Mouse (Mus musculus) hindbrain, postnatal 0 days (tissue): ENCODE measurements around the gene Xylt1. TPM values are rescaled to one million over a fixed set of nuclear protein-coding genes. Genes with fewer than 3 reads are reported as not detected.

Source experiments
- ATAC-seq: fragments of 200-750 bp; cut with Nextera tagmentation; 2 replicates; pipeline ENCODE4 v1.8.0; 2017; ENCODE audit warnings: mild to moderate bottlenecking, moderate TSS enrichment, moderate library complexity
- DNase-seq: peaks from one replicate; pipeline ENCODE4 v3.0.0-alpha.2; 2015; ENCODE audit warnings: low spot score
- H3K27ac ChIP-seq: fragments of 300-500 bp; sonication (generic); 2 replicates; pipeline ENCODE4 v1.5.1; 2014; ENCODE audit warnings: mild to moderate bottlenecking
- H3K27me3 ChIP-seq: fragments of 300-500 bp; sonication (generic); 2 replicates; pipeline ENCODE4 v1.6.1; 2014; ENCODE audit warnings: low read length, mixed read lengths; ENCODE audit not compliant: insufficient read depth
- H3K36me3 ChIP-seq: fragments of 300-500 bp; sonication (generic); 2 replicates; pipeline ENCODE4 v1.6.1; 2014; ENCODE audit warnings: low read length, mixed read lengths; ENCODE audit not compliant: insufficient read depth
- H3K4me1 ChIP-seq: fragments of 300-500 bp; sonication (generic); 2 replicates; pipeline ENCODE4 v1.6.1; 2014; ENCODE audit warnings: antibody characterized with exemption, low read length, mixed read lengths; ENCODE audit not compliant: insufficient read depth
- H3K4me2 ChIP-seq: fragments of 300-500 bp; sonication (generic); 2 replicates; pipeline ENCODE4 v1.6.1; 2014; ENCODE audit warnings: low read depth, mild to moderate bottlenecking, low read length, moderate library complexity, mixed read lengths
- H3K4me3 ChIP-seq: fragments of 300-500 bp; sonication (generic); 2 replicates; pipeline ENCODE4 v1.5.1; 2014; ENCODE audit warnings: low read length
- H3K9ac ChIP-seq: fragments of 300-500 bp; sonication (generic); replicated peaks from 2 replicates; pipeline ENCODE4 v1.6.1; 2014; ENCODE audit warnings: mild to moderate bottlenecking, low read length, moderate library complexity, mixed read lengths
- H3K9me3 ChIP-seq: fragments of 300-500 bp; sonication (generic); 2 replicates; pipeline ENCODE4 v1.6.1; 2016; ENCODE audit warnings: low read length, mixed read lengths
- CTCF ChIP-seq: IDR thresholded peaks from 2 replicates; pipeline ENCODE4 v1.5.1; 2016; ENCODE audit warnings: antibody characterized with exemption, control low read depth, low read depth
- WGBS: fragments of 180-500 bp; shearing (Covaris S2); extraction: QIAGEN DNeasy Blood & Tissue Kit; methylation state at CpG from one replicate; pipeline ENCODE4 v1.1.7; 2014; 5-methylcytosine and 5-hydroxymethylcytosine counted together
- polyA plus RNA-seq: library from polyadenylated mRNA; unstranded; fragments of >200 nt; fragmentation: Nextera tagmentation; extraction: Ambion mirVana; gene quantifications from 2 replicates; pipeline ENCODE4 v1.2.1, GENCODE M21; 2015
- total RNA-seq: library from RNA; depleted of rRNA; stranded (reverse); fragments of >200 nt; gene quantifications from 2 replicates; pipeline ENCODE4 v1.2.3, GENCODE M21; 2014

The Xylt1 gene
- total and polyA plus RNA-seq, 2 experiments from 2014 or later: 3.0 to 16.6 TPM

GRCm38 (mm10) chr7:117697681-117698080, 316.9 kb downstream of the Xylt1 start:
- Histone ChIP-seq H3K4me1 (0 out of 2 replicates have a peak, but pooled peaks cover 5% of the 10 kb centered on the region), H3K4me3 (no peak overlapping the region), H3K36me3 (no peaks in the 10 kb centered on the region), H3K27ac (no peak overlapping the region), H3K4me2 (no peak overlapping the region), H3K9ac (no peak overlapping the region), H3K9me3 (no peaks in the 10 kb centered on the region), H3K27me3 (no peaks in the 10 kb centered on the region)
- TF ChIP-seq CTCF: no peak
- 96% methylated on average over 4 of the region's 4 CpGs for WGBS
- no peak for DNase-seq
- no peak for ATAC-seq

- no peak for TF ChIP-seq CTCF
- DNase-seq: no peak
- no peaks in the 10 kb centered on the region for H3K36me3 ChIP-seq
- no peak overlapping the region for H3K4me2 ChIP-seq
- ATAC-seq: no peak
- no peak overlapping the region for H3K4me3 ChIP-seq
- H3K4me1 ChIP-seq: 0 out of 2 replicates have a peak, but pooled peaks cover 5% of the 10 kb centered on the region
- no peaks in the 10 kb centered on the region for H3K9me3 ChIP-seq
- H3K27me3 ChIP-seq: no peaks in the 10 kb centered on the region
- H3K9ac ChIP-seq: no peak overlapping the region
- 97% methylated on average over 1 of the region's 1 CpGs for WGBS
- H3K27ac ChIP-seq: no peak overlapping the region
These were observed 317.9 kb downstream of the Xylt1 start for GRCm38 (mm10) chr7:117698551-117699114.

GRCm38 (mm10) chr7:117699343-117699985, 318.7 kb downstream of the Xylt1 start:
- Histone ChIP-seq H3K9me3 (no peaks in the 10 kb centered on the region), H3K4me2 (0 out of 2 replicates have a peak overlapping the region, but pooled peaks have one; percentile 4), H3K36me3 (no peaks in the 10 kb centered on the region), H3K27me3 (no peaks in the 10 kb centered on the region), H3K4me3 (no peak overlapping the region), H3K9ac (no peak overlapping the region), H3K4me1 (0 out of 2 replicates have a peak, but pooled peaks cover 5% of the 10 kb centered on the region), H3K27ac (peak overlapping the region; percentile 11; the same call in 1 of the 2 replicates)
- peak; percentile 79 for DNase-seq
- WGBS: 33% methylated on average over 4 of the region's 4 CpGs
- ATAC-seq: peak; percentile 78
- TF ChIP-seq CTCF: no peak

GRCm38 (mm10) chr7:117700066-117700465, 319.3 kb downstream of the Xylt1 start:
- Histone ChIP-seq H3K4me1 (0 out of 2 replicates have a peak, but pooled peaks cover 5% of the 10 kb centered on the region), H3K9ac (no peak overlapping the region), H3K36me3 (no peaks in the 10 kb centered on the region), H3K4me2 (0 out of 2 replicates have a peak overlapping the region, but pooled peaks have one; percentile 4), H3K27ac (peak overlapping the region; percentile 41; the same call in 1 of the 2 replicates), H3K9me3 (no peaks in the 10 kb centered on the region), H3K27me3 (no peaks in the 10 kb centered on the region), H3K4me3 (no peak overlapping the region)
- ATAC-seq (peak; percentile 45), DNase-seq (no peak)
- no peak for TF ChIP-seq CTCF
- WGBS: 29% methylated on average over 6 of the region's 6 CpGs

GRCm38 (mm10) chr7:117709901-117710607, 329.3 kb downstream of the Xylt1 start:
- Histone ChIP-seq H3K4me3 (no peak overlapping the region), H3K27me3 (no peaks in the 10 kb centered on the region), H3K36me3 (no peaks in the 10 kb centered on the region), H3K27ac (no peak overlapping the region), H3K4me2 (no peak overlapping the region), H3K9me3 (no peaks in the 10 kb centered on the region), H3K9ac (no peak overlapping the region), H3K4me1 (no peaks in the 10 kb centered on the region)
- WGBS: 57% methylated on average over 10 of the region's 10 CpGs
- ATAC-seq (no peak), DNase-seq (peak; percentile 33)
- peak; percentile 52 for TF ChIP-seq CTCF

GRCm38 (mm10) chr7:117716876-117717408, 336.2 kb downstream of the Xylt1 start:
- DNase-seq (no peak), ATAC-seq (no peak)
- no peaks in the 10 kb centered on the region for H3K27me3 ChIP-seq
- H3K4me2 ChIP-seq: no peak overlapping the region
- TF ChIP-seq CTCF: no peak
- H3K36me3 ChIP-seq: no peaks in the 10 kb centered on the region
- H3K4me1 ChIP-seq: no peaks in the 10 kb centered on the region
- H3K9ac ChIP-seq: no peak overlapping the region
- no peak overlapping the region for H3K27ac ChIP-seq
- 86% methylated on average over 5 of the region's 5 CpGs for WGBS
- H3K9me3 ChIP-seq: no peaks in the 10 kb centered on the region
- no peak overlapping the region for H3K4me3 ChIP-seq
